Mouse (Mus musculus): ENCODE measurements at regions not wholly inside any gene's neighbourhood (a gene's known extent, or its start where the extent isn't known, plus 50 kb on each side); places are given as distances from the start of the nearest gene placed in this dataset.

DNA sequence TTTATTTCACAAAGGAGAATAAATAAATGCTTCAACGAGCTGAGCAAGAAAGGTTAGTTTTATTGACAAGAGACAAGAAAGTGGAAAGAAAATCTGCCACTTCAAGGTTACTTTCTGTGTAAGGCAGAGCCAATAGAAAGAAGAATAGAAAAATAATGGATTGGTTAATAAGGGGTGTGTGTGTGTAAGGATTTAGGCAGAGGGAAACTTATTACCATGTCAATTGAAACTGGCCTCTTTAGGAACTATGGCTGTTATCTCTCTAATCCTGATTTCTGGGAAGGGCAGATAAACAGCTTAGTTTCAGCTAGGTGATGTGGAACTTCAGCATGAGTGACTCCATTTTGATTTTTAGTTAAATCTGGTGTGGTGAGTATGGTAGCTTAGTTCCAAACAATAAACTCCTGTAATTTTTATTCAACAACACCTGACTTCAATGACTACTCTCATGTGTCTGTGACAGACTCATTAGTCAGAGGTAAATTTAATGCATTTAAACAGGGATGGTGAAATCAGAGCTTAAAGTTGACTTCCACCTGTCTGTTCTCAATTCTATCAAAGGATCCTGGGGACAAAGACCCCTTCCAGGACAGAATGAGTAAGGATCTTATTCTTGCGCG lies 197.2 kb upstream of the Cobl start:
- WGBS: 56% methylated on average over 3 of the region's 3 CpGs
- Histone ChIP-seq H3K27ac (no peak overlapping the region), H3K27me3 (ENCODE audit: poor library complexity, severe bottlenecking) (no peaks in the 10 kb centered on the region), H3K9me3 (0 out of 2 replicates have a peak, but pooled peaks cover 3% of the 10 kb centered on the region), H3K4me1 (peaks cover 10% of the 10 kb centered on the region), H3K4me3 (no peak overlapping the region), H3K36me3 (replicated peaks) (no peaks in the 10 kb centered on the region)
- DNase-seq (ENCODE audit: extremely low spot score, low spot score): no peak

DNA sequence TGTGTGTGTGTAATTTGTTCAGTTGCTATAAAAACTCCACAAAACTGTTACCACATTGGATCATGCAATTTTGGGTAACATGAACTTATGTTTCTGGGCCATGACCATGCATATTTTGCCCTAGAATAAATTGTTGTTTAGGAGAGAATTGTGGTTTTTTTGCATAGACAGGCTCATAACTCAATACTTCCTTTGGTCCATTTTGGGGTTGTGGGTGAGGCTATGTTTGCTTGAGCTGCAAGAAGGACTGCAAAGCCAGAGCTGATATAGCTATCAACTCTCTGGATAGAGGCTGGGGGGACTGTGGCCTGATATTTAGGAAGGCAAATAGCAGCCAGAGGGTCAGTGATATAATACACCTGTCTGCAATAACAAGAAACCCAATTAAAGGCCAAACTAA lies 194.1 kb upstream of the Cobl start:
- Histone ChIP-seq H3K4me3 (no peak overlapping the region), H3K4me1 (peaks cover 19% of the 10 kb centered on the region), H3K9me3 (no peaks in the 10 kb centered on the region), H3K27me3 (ENCODE audit: poor library complexity, severe bottlenecking) (no peaks in the 10 kb centered on the region), H3K27ac (no peak overlapping the region), H3K36me3 (replicated peaks) (no peaks in the 10 kb centered on the region)
- DNase-seq (ENCODE audit: extremely low spot score, low spot score): no peak

DNA sequence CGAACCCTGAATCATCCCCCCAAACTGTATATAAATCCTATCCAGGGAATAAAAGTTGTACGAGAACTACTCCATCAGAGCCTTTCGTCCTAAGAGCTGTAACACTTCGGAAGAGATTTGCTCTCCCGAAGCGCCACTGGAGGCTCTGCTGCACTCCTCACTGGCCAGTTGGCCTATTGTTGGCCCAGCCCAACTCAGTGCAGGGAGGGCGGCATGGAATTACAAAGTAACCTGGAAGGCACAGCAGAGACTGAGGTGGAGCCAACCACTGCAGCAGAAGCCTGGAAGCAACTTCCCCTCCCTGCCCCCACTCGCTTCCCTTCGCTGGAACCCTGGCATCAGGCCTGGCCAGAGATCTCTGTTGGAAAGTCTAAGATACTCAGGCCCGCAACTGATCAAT lies 191.7 kb upstream of the Cobl start:
- peaks cover 11% of the 10 kb centered on the region; the same call in 1 of the 2 replicates for H3K4me1 ChIP-seq
- DNase-seq (ENCODE audit: extremely low spot score, low spot score): no peak
- no peaks in the 10 kb centered on the region for H3K9me3 ChIP-seq
- no peaks in the 10 kb centered on the region for H3K36me3 ChIP-seq (replicated peaks)
- 34% methylated on average over 10 of the region's 10 CpGs for WGBS
- H3K27me3 ChIP-seq (ENCODE audit: poor library complexity, severe bottlenecking): no peaks in the 10 kb centered on the region
- H3K27ac ChIP-seq: no peak overlapping the region
- no peak overlapping the region for H3K4me3 ChIP-seq
